Mouse (Mus musculus) intestine, embryonic 15.5 days (tissue): ENCODE measurements around the gene Kcnd2. TPM values are rescaled to one million over a fixed set of nuclear protein-coding genes. Genes with fewer than 3 reads are reported as not detected.

ENCODE experiments used
- ATAC-seq: fragments of 200-750 bp; cut with Nextera tagmentation; 2 replicates; pipeline ENCODE4 v1.8.0; 2017; ENCODE audit warnings: moderate TSS enrichment, moderate library complexity
- H3K27ac ChIP-seq: fragments of 300-500 bp; sonication (generic); 2 replicates; pipeline ENCODE4 v1.5.1; 2015; ENCODE audit warnings: mild to moderate bottlenecking, inconsistent platforms
- H3K27me3 ChIP-seq: fragments of 300-500 bp; sonication (generic); replicated peaks from 2 replicates; pipeline ENCODE4 v1.6.1; 2015; ENCODE audit warnings: inconsistent platforms
- H3K36me3 ChIP-seq: fragments of 300-500 bp; sonication (generic); 2 replicates; pipeline ENCODE4 v1.6.1; 2015; ENCODE audit warnings: inconsistent platforms
- H3K4me1 ChIP-seq: fragments of 300-500 bp; sonication (generic); replicated peaks from 2 replicates; pipeline ENCODE4 v1.6.1; 2015; ENCODE audit warnings: inconsistent platforms
- H3K4me2 ChIP-seq: fragments of 300-500 bp; sonication (generic); replicated peaks from 2 replicates; pipeline ENCODE4 v1.6.1; 2015; ENCODE audit warnings: mild to moderate bottlenecking, inconsistent platforms
- H3K4me3 ChIP-seq: fragments of 300-500 bp; sonication (generic); replicated peaks from 2 replicates; pipeline ENCODE4 v1.5.1; 2015; ENCODE audit warnings: inconsistent platforms
- H3K9ac ChIP-seq: fragments of 300-500 bp; sonication (generic); 2 replicates; pipeline ENCODE4 v1.6.1; 2015; ENCODE audit warnings: inconsistent platforms
- H3K9me3 ChIP-seq: fragments of 300-500 bp; sonication (generic); 2 replicates; pipeline ENCODE4 v1.6.1; 2016; ENCODE audit warnings: inconsistent platforms
- WGBS: fragments of 180-500 bp; shearing (Covaris S2); methylation state at CpG from one replicate; pipeline ENCODE4 v1.1.7; 2015; 5-methylcytosine and 5-hydroxymethylcytosine counted together
- polyA plus RNA-seq: library from polyadenylated mRNA; unstranded; fragments of >200 nt; fragmentation: Nextera tagmentation; extraction: Ambion mirVana; gene quantifications from 2 replicates; pipeline ENCODE4 v1.2.1, GENCODE M21; 2015

Gene Kcnd2
- polyA plus RNA-seq, 1 experiment from 2014 or later, result 0.93 TPM

DNA sequence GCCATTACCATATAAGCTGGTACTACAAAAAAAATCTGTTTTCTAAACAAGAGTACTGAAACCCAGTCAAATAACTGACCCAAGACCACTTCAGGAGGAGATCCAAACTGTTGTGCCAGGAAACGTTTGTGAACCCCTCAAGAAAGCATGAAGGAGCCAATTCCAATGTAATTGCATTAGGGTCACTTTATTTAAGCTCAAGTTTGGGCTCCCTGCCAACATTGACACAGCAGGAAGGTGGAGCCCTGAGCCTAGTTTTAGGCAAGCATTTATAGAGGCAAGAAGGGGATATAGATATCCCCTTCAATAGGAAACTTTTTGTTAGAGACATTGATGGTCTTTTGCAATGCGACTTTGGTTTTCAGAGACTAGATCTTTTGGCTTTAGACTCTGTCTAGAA lies 525.3 kb downstream of the Kcnd2 start:
- no peaks in the 10 kb centered on the region for H3K9me3 ChIP-seq
- H3K4me2 ChIP-seq, result no peak overlapping the region
- 61% methylated on average over 2 of the region's 2 CpGs for WGBS
- no peaks in the 10 kb centered on the region for H3K4me1 ChIP-seq
- H3K27ac ChIP-seq, result no peak overlapping the region
- no peak overlapping the region for H3K4me3 ChIP-seq
- no peak overlapping the region for H3K9ac ChIP-seq
- H3K36me3 ChIP-seq, result no peaks in the 10 kb centered on the region
- no peaks in the 10 kb centered on the region for H3K27me3 ChIP-seq
- ATAC-seq, result no peak

DNA sequence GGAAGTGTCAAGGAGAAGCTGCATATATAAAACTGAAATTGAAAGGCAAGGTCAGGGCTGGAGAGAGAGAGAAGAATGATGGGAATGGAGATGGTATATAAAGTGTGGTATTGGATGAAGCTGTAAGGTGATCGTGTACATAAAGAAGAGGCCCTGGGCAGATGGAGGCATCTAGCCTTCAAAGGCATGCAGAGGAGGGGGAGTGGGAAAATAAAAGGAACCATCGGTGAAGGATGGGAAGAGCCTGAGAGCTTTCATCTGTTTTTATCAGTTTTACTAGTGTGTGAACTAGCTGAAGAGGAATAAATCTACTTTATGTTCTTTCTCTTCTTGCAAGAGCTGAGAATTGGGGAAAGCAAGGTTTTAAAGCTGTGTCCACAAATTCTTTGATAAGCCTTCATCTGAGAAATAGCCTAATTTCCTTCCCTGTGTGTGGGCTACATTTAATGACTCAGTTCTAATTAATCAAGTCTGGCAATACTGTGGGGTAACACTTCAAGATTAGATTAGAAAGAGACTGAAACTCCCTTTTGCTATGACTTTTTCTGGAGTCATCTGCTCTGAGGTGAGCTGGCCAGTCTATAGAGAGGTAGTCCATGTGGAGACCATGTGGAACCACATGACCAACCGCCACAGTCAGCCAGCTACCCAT lies 529.4 kb downstream of the Kcnd2 start:
- 60% methylated on average over 3 of the region's 3 CpGs for WGBS
- Histone ChIP-seq H3K4me3 (no peak overlapping the region), H3K4me2 (no peak overlapping the region), H3K9me3 (no peaks in the 10 kb centered on the region), H3K36me3 (no peaks in the 10 kb centered on the region), H3K27me3 (no peaks in the 10 kb centered on the region), H3K9ac (no peak overlapping the region), H3K27ac (no peak overlapping the region), H3K4me1 (no peaks in the 10 kb centered on the region)
- ATAC-seq, result no peak

DNA sequence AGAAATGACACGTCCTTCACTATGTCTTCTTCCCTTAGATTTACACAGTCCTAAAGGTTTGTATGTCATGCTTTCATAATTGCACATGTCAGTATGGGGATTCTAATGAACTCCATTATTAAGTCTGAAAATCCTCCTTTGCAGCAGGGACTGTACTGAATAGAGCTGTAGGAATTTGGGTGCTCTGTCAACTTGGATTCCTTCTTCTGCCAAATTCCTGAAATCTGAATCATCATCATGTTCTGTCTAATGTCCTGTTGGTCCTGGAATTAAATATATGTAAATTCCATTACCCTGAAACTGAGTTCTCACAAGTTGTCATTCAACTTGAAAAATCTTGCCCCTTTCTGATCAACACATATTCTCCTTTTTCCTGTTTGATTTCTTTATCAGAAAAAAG lies 532.2 kb downstream of the Kcnd2 start:
- H3K9ac ChIP-seq, result no peak overlapping the region
- H3K36me3 ChIP-seq, result no peaks in the 10 kb centered on the region
- no peak overlapping the region for H3K4me2 ChIP-seq
- H3K4me3 ChIP-seq, result no peak overlapping the region
- no peak for ATAC-seq
- H3K4me1 ChIP-seq, result no peaks in the 10 kb centered on the region
- H3K27me3 ChIP-seq, result no peaks in the 10 kb centered on the region
- no peaks in the 10 kb centered on the region for H3K9me3 ChIP-seq
- WGBS, result 80% methylated on average over 1 of the region's 1 CpGs
- H3K27ac ChIP-seq, result no peak overlapping the region

DNA sequence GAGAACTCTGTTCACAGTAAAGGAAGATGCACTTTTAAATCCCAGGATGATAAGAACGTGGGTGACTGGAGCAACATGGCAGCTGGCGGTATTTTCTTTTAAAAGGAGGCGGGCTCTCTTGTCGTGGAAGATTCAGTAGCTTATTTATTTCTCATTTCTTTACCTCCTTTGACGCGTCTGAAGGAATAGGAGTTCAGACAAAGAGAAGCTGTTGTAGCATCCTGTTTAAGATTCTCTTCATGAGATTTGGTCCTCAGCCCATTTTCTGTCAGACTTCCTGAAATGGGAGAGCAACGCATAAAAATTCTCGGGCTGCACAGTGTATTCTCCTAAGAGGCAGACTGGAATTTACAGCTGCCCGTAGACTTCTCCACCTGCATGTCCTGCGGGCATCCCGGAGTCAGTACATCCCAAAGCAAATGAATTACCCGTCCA lies 552.5 kb downstream of the Kcnd2 start:
- Histone ChIP-seq H3K4me3 (no peak overlapping the region), H3K9ac (no peak overlapping the region), H3K4me1 (no peaks in the 10 kb centered on the region), H3K27ac (no peak overlapping the region), H3K4me2 (no peak overlapping the region), H3K36me3 (no peaks in the 10 kb centered on the region), H3K9me3 (no peaks in the 10 kb centered on the region), H3K27me3 (no peaks in the 10 kb centered on the region)
- 59% methylated on average over 12 of the region's 12 CpGs for WGBS
- ATAC-seq, result no peak

DNA sequence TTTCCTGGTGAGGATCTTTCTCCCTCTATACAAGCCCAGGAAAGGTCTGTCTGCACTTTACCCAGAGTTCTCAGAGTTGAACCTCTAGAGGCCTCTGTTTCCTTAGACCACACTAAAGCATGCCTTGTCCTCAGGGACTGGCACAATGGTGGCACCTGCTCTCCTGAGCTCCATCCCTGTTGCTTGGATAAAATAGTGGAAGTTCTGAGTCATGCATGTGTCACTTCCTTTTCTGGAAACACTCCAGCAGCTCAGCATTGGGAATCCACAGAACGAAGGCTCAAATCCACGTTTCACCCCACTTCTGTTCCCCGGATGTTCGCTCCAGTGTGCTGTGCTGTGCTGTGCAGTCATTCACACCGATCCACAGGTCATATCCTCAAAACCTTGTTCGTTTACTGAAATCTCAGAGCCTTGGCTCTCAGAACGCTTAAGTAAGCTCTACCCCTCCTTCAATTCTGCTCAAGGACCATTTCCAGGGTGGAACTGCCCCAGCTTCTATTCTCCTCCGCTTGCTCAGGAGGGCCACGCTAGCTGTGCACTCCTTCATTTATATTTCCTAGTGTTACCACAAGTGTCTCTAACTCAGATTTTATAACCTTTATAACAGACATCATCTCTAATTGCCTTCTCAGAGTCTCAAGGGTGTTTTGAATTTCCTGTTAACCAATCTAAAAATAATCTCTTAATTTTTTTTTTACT lies 553.6 kb downstream of the Kcnd2 start:
- no peak for ATAC-seq
- H3K9me3 ChIP-seq, result no peaks in the 10 kb centered on the region

DNA sequence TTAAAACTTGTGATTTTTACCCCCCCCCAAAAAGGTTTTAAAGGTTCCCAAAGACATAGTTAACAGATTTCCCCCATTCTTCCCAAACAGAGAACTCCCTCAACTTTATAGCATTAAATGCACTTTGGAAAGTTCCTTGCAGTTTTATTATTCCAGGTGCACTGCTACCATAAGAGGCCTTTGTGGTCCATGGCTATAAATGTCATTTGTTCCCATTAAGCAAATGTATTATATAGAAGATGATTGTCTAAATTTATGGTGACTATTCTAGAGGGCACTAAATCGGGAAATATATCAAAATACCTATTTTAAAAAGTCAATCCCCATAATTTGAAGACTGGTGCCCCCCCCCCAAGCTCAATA lies 554.1 kb downstream of the Kcnd2 start:
- no peaks in the 10 kb centered on the region for H3K9me3 ChIP-seq
- no peak overlapping the region for H3K27ac ChIP-seq
- H3K4me1 ChIP-seq, result no peaks in the 10 kb centered on the region
- no peak overlapping the region for H3K4me2 ChIP-seq
- no peaks in the 10 kb centered on the region for H3K36me3 ChIP-seq
- H3K9ac ChIP-seq, result no peak overlapping the region
- no peak for ATAC-seq
- H3K4me3 ChIP-seq, result no peak overlapping the region
- no peaks in the 10 kb centered on the region for H3K27me3 ChIP-seq
- 79% methylated on average over 1 of the region's 1 CpGs for WGBS

More for the DNA sequence above, 553.6 kb downstream of the Kcnd2 start:
- no peak overlapping the region for H3K4me2 ChIP-seq
- no peak overlapping the region for H3K27ac ChIP-seq
- no peak overlapping the region for H3K9ac ChIP-seq
- no peaks in the 10 kb centered on the region for H3K36me3 ChIP-seq
- 85% methylated on average over 9 of the region's 9 CpGs for WGBS
- no peak overlapping the region for H3K4me3 ChIP-seq
- no peaks in the 10 kb centered on the region for H3K4me1 ChIP-seq
- H3K27me3 ChIP-seq, result no peaks in the 10 kb centered on the region

DNA sequence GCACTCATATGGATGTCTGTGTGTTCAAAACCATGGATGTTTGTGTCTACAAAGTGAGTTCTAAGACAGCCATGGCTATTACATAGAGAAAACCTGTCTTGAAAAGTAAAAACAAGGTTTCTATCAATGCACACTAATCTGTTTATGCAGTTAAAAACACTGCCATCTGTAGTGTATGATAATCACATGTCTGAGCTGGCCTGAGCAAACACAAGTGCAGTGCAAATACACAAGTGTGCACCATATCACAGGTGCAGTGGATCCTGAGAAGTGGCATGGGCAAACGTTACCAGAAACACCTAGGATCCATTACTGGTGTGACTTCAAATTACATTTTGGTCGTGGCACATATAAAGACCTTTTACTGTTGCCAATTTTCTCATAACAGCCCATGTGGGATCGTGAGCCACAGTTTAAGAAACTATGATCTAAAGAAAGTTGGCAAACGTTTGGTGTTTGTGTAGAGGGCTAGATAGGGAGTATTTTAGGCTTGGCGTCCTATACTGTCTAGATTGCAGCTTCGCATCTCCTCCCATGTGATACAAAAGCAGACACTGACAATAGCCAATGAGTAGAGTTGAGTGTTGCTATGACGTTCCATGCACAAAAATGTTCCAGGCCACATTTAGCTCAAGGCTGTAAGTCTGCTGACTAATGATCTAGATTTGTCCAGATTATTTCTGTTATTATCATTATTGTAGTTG lies 559.1 kb downstream of the Kcnd2 start:
- Histone ChIP-seq H3K4me1 (no peaks in the 10 kb centered on the region), H3K9ac (no peak overlapping the region), H3K27ac (no peak overlapping the region), H3K4me3 (no peak overlapping the region), H3K4me2 (no peak overlapping the region), H3K9me3 (no peaks in the 10 kb centered on the region), H3K36me3 (no peaks in the 10 kb centered on the region), H3K27me3 (no peaks in the 10 kb centered on the region)
- WGBS, result 85% methylated on average over 7 of the region's 7 CpGs
- no peak for ATAC-seq
